Mouse (Mus musculus) cerebellum, adult 9-10 months (tissue): ENCODE data around the gene Unc13d.

Source experiments
- DNase-seq: peaks from one replicate; pipeline ENCODE4 v3.0.0; 2022

Unc13d gene

GRCm38 (mm10) chr11:116076836-116077235 lies 925 bp downstream of the Unc13d start:
- DNase-seq = no peak

- DNase-seq = peak; percentile 27
Observed at GRCm38 (mm10) chr11:116076266-116076540, 1.6 kb downstream of the Unc13d start.

- DNase-seq = no peak
Observed at GRCm38 (mm10) chr11:116075539-116076265, 2.1 kb downstream of the Unc13d start.

- no peak for DNase-seq
Observed at GRCm38 (mm10) chr11:116074436-116074991, 3.2 kb downstream of the Unc13d start.

GRCm38 (mm10) chr11:116072608-116073007 lies 5.2 kb downstream of the Unc13d start:
- DNase-seq = no peak

GRCm38 (mm10) chr11:116071510-116071909 lies 6.3 kb downstream of the Unc13d start:
- DNase-seq = no peak

GRCm38 (mm10) chr11:116065345-116065744 lies 12.4 kb downstream of the Unc13d start:
- DNase-seq = peak; percentile 70

- peak; percentile 70 for DNase-seq
Observed at GRCm38 (mm10) chr11:116064187-116064867, 13.4 kb downstream of the Unc13d start.

GRCm38 (mm10) chr11:116063562-116063961 lies 14.2 kb downstream of the Unc13d start:
- peak; percentile 98 for DNase-seq

- DNase-seq = peak; percentile 82
Observed at GRCm38 (mm10) chr11:116062521-116062920, 15.2 kb downstream of the Unc13d start.

- peak; percentile 92 for DNase-seq
Observed at GRCm38 (mm10) chr11:116061641-116062415, 15.9 kb downstream of the Unc13d start.

GRCm38 (mm10) chr11:116060596-116060995 lies 17.2 kb downstream of the Unc13d start:
- peak; percentile 65 for DNase-seq

- peak; percentile 57 for DNase-seq
Observed at GRCm38 (mm10) chr11:116059691-116060025, 18.1 kb downstream of the Unc13d start.

- DNase-seq = peak; percentile 59
Observed at GRCm38 (mm10) chr11:116058868-116059690, 18.7 kb downstream of the Unc13d start.

- DNase-seq = peak; percentile 64
Observed at GRCm38 (mm10) chr11:116058022-116058614, 19.6 kb downstream of the Unc13d start.

GRCm38 (mm10) chr11:116057237-116057881 lies 20.4 kb downstream of the Unc13d start:
- DNase-seq = no peak

- DNase-seq = no peak
Observed at GRCm38 (mm10) chr11:116055873-116056272, 21.9 kb downstream of the Unc13d start.

GRCm38 (mm10) chr11:116053510-116054229 lies 24.1 kb downstream of the Unc13d start:
- no peak for DNase-seq

- no peak for DNase-seq
Observed at GRCm38 (mm10) chr11:116050196-116050595, 27.6 kb downstream of the Unc13d start.

GRCm38 (mm10) chr11:116049610-116050009 lies 28.2 kb downstream of the Unc13d start:
- DNase-seq = no peak

GRCm38 (mm10) chr11:116045173-116045572 lies 32.6 kb downstream of the Unc13d start:
- no peak for DNase-seq
